Mouse (Mus musculus) CH12.LX (cell line): ENCODE measurements around the gene Taok1. TPM values are rescaled to one million over a fixed set of nuclear protein-coding genes. Genes with fewer than 3 reads are reported as not detected.
"Not testable (repeated sequence)": the region's sequence is repeated elsewhere in the genome, so short reads cannot be mapped to it uniquely, and the experiment has no call there.

Experiments used
- DNase-seq: peaks from one replicate; pipeline ENCODE4 v3.0.0-alpha.2; 2013; ENCODE audit errors: extremely low read depth
- H3K27ac ChIP-seq: 2 replicates; pipeline ENCODE4 v1.5.1; 2012; ENCODE audit warnings: low read depth, mild to moderate bottlenecking, control low read depth, moderate library complexity; ENCODE audit not compliant: insufficient read depth
- H3K27me3 ChIP-seq: replicated peaks from 2 replicates; pipeline ENCODE3; 2012; ENCODE audit warnings: inconsistent platforms
- H3K36me3 ChIP-seq, 2 experiments: replicated peaks in 1 of 2; 2 replicates each; pipeline versions ENCODE3 to v1.6.1; 2012; ENCODE audit warnings: inconsistent platforms in 1 of 2, low read length in 1 of 2, mild to moderate bottlenecking in 1 of 2, mixed read lengths in 1 of 2, moderate library complexity in 1 of 2; ENCODE audit not compliant: control insufficient read depth in 1 of 2, insufficient read depth in 1 of 2
- H3K4me1 ChIP-seq, 2 experiments: 2 replicates each; pipeline ENCODE4 v1.6.1; 2012; ENCODE audit warnings: inconsistent platforms in 1 of 2, moderate library complexity in 1 of 2; ENCODE audit not compliant: insufficient read depth in 2 of 2, control insufficient read depth in 1 of 2
- H3K4me2 ChIP-seq: 2 replicates; pipeline ENCODE4 v1.6.1; 2012; ENCODE audit warnings: low read depth, mild to moderate bottlenecking, control low read depth; ENCODE audit not compliant: poor library complexity, insufficient read depth, severe bottlenecking
- H3K4me3 ChIP-seq, 3 experiments: fragments of 150-350 bp in 1 of 3; sonication (generic) in 1 of 3; replicated peaks in 1 of 3; 2 replicates each; pipeline versions ENCODE3 to v1.5.1; 2011 to 2012; ENCODE audit warnings: low read depth in 2 of 3, low read length in 2 of 3, mild to moderate bottlenecking in 2 of 3, moderate library complexity in 2 of 3, control low read depth in 1 of 3, improper control_type of control experiment in 1 of 3, inconsistent platforms in 1 of 3, mixed read lengths in 1 of 3; ENCODE audit not compliant: poor library complexity in 1 of 3
- H3K79me2 ChIP-seq: replicated peaks from 2 replicates; pipeline ENCODE4 v1.6.1; 2012; ENCODE audit warnings: mild to moderate bottlenecking, moderate library complexity; ENCODE audit not compliant: control insufficient read depth, poor library complexity, insufficient read depth, severe bottlenecking; ENCODE audit errors: extremely low read depth
- H3K9ac ChIP-seq: 2 replicates; pipeline ENCODE4 v1.6.1; 2012; ENCODE audit warnings: low read depth, mild to moderate bottlenecking, control low read depth, moderate library complexity; ENCODE audit not compliant: insufficient read depth
- H3K9me3 ChIP-seq: replicated peaks from 2 replicates; pipeline ENCODE3; 2012; ENCODE audit warnings: low read length, inconsistent platforms, mixed read lengths
- BHLHE40 ChIP-seq: IDR thresholded peaks from 2 replicates; pipeline ENCODE4 v1.6.1; 2011; ENCODE audit warnings: mild to moderate bottlenecking, low read depth, low read length, improper control_type of control experiment
- CHD2 ChIP-seq: IDR thresholded peaks from 2 replicates; pipeline ENCODE4 v1.6.1; 2011; ENCODE audit warnings: low read length, improper control_type of control experiment
- CTCF ChIP-seq, 2 experiments: IDR thresholded peaks in 1 of 2; conservative IDR thresholded peaks in 1 of 2; 2 replicates each; pipeline ENCODE4 v1.5.1; 2011 to 2012; ENCODE audit warnings: low read depth in 2 of 2, low read length in 2 of 2, improper control_type of control experiment in 1 of 2, inconsistent platforms in 1 of 2, mild to moderate bottlenecking in 1 of 2, moderate library complexity in 1 of 2
- EP300 ChIP-seq: IDR thresholded peaks from 2 replicates; pipeline ENCODE4 v1.6.1; 2011; ENCODE audit warnings: low read length, improper control_type of control experiment
- MEF2A ChIP-seq: IDR thresholded peaks from 2 replicates; pipeline ENCODE4 v1.6.1; 2014; ENCODE audit warnings: low read depth, mild to moderate bottlenecking, inconsistent platforms, low read length, improper control_type of control experiment, borderline replicate concordance
- MXI1 ChIP-seq: IDR thresholded peaks from 2 replicates; pipeline ENCODE4 v1.6.1; 2011; ENCODE audit warnings: mild to moderate bottlenecking, low read depth, low read length, improper control_type of control experiment
- MYC ChIP-seq: IDR thresholded peaks from 2 replicates; pipeline ENCODE4 v1.6.1; 2011; ENCODE audit warnings: low read depth, mild to moderate bottlenecking, improper control_type of control experiment, low read length
- PAX5 ChIP-seq: IDR thresholded peaks from 2 replicates; pipeline ENCODE4 v1.6.1; 2012; ENCODE audit warnings: low read length, inconsistent platforms, mixed read lengths
- RAD21 ChIP-seq: IDR thresholded peaks from 2 replicates; pipeline ENCODE4 v1.6.1; 2011; ENCODE audit warnings: low read depth, mild to moderate bottlenecking, low read length, improper control_type of control experiment, moderate library complexity
- SIN3A ChIP-seq: IDR thresholded peaks from 2 replicates; pipeline ENCODE4 v1.6.1; 2012; ENCODE audit warnings: low read length, improper control_type of control experiment, inconsistent platforms
- SMC3 ChIP-seq: IDR thresholded peaks from 2 replicates; pipeline ENCODE4 v1.6.1; 2011; ENCODE audit warnings: low read depth, low read length, improper control_type of control experiment
- TCF12 ChIP-seq: IDR thresholded peaks from 2 replicates; pipeline ENCODE4 v1.6.1; 2014; ENCODE audit warnings: low read depth, mild to moderate bottlenecking, inconsistent platforms, low read length, improper control_type of control experiment
- ZNF384 ChIP-seq: IDR thresholded peaks from 2 replicates; pipeline ENCODE4 v1.6.1; 2012; ENCODE audit warnings: low read depth, low read length, improper control_type of control experiment, inconsistent platforms
- dilution Hi-C: fragments of 300-500 bp; cut with MboI; formaldehyde crosslinking; loops from 2 replicates; pipeline ENCODE4 v1.14.3; 2020; ENCODE audit warnings: low sequenced_read_pairs; ENCODE audit not compliant: extremely low pct_unique_long_range_greater_than_20kb, extremely low pct_ligation_motif_present
- in situ Hi-C: fragments of 300-500 bp; cut with MboI; formaldehyde crosslinking; loops from 3 replicates; pipeline ENCODE4 v1.14.3; 2019; ENCODE audit warnings: low sequenced_read_pairs, low pct_ligation_motif_present, low pct_unique_long_range_greater_than_20kb, mixed read lengths
- polyA plus RNA-seq: library from polyadenylated mRNA; unstranded; fragments of >175 nt; gene quantifications from 2 replicates; pipeline ENCODE4 v1.2.1, GENCODE M21; 2012; ENCODE audit warnings: low read depth; ENCODE audit not compliant: insufficient read length
- total RNA-seq, 2 experiments: library from RNA; depleted of rRNA; stranded (reverse); fragments of 300-350 nt in 1 of 2; fragments of >200 nt in 1 of 2; gene quantifications; 2 replicates each; pipeline ENCODE4 v1.2.3; 2012 to 2014

Gene Taok1
- total and polyA plus RNA-seq, 3 experiments: 8.9 to 13.7 (median 11.6) TPM

DNA sequence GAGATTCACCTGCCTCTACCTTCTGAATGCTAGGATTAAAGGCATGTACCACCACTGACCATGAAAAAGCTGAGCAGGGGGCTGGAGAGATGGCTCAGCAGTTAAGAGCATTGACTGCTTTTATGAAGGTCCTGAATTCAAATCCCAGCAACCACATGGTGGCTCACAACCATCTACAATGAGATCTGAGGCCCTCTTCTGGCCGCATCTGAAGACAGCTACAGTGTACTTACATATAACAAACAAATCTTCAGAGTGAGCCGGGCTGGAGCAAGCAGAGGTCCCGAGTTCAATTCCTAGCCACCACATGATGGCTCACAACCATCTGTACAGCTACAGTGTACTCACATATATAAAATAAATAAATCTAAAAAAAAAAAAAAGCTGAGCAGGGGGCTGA, 79.2 kb downstream of the Taok1 start:
- in situ Hi-C loops, DNase-seq: not testable (repeated sequence)
- peak in 1 of 2 experiments; percentile 29; a peak in 2 of 4 replicates for TF ChIP-seq CTCF (conservative IDR thresholded peaks at IDR 0.05 in 1 of 2, IDR thresholded peaks at IDR 0.05 in 1 of 2; ENCODE audit: low read depth in 2 of 2, low read length in 2 of 2)

DNA sequence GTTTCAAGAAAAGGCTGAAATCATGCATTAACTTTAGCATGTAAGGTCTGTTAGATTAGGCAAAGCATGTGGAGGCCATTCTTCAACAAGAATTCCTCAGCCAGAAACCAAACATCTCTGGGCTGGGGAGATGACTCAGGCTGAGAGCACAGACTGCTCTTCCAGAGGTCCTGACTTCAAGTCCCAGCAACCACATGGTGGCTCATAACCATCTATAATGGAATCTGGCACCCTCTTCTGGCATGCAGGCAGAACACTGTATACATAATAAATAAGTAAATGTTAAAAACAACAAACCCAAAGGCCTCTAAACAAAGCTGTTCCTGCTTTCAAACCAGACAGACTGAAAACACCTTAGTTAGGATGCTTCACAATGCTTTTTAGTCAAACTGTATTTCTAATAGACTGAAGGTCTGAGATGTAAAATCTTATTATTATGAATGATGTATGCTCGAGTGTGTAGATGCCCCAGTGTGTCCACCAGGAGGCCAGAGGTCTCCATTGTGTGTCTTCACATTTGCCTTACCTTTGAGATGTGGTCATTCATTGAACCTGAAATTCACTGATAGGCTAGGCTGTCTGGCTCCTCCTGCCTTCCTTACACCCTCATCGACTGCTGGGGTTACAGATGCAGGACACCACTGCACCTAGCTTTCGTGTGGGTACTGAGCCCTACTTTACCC, 81.7 kb downstream of the Taok1 start:
- Histone ChIP-seq H3K79me2 (no peaks in the 10 kb centered on the region), H3K27me3 (no peaks in the 10 kb centered on the region), H3K9me3 (no peaks in the 10 kb centered on the region), H3K36me3 (peaks cover 0 to 6% of the 10 kb centered on the region in 2 experiments), H3K4me3 (no peak overlapping the region), H3K4me1 (peaks cover 0 to 6% of the 10 kb centered on the region in 2 experiments; a peak in 2 of 4 replicates), H3K9ac (no peak overlapping the region), H3K4me2 (no peak overlapping the region), H3K27ac (no peak overlapping the region)
- DNase-seq: no peak
- dilution Hi-C loops: no loop called here
- TF ChIP-seq SIN3A (no peak), ZNF384 (no peak), TCF12 (no peak), MXI1 (no peak), MEF2A (no peak), BHLHE40 (no peak), SMC3 (peak; percentile 22; the same call in 1 of the 2 replicates), RAD21 (peak; percentile 28), EP300 (no peak), MYC (0 out of 2 replicates have a peak, but pooled peaks have one; percentile 52), CTCF (conservative IDR thresholded peaks at IDR 0.05 in 1 of 2, IDR thresholded peaks at IDR 0.05 in 1 of 2; ENCODE audit: low read depth in 2 of 2, low read length in 2 of 2) (peak in 1 of 2 experiments; percentile 34; a peak in 2 of 4 replicates), CHD2 (no peak), PAX5 (no peak)
- in situ Hi-C loops: no loop called here

More for the DNA sequence above, 79.2 kb downstream of the Taok1 start:
- H3K9ac ChIP-seq, H3K4me3 ChIP-seq, H3K27ac ChIP-seq, H3K4me2 ChIP-seq, H3K27me3 ChIP-seq, H3K9me3 ChIP-seq, H3K4me1 ChIP-seq, dilution Hi-C loops, H3K79me2 ChIP-seq: not testable (repeated sequence)
- H3K36me3 ChIP-seq: peaks cover 0 to 17% of the 10 kb centered on the region in 2 experiments
